Mouse (Mus musculus): ENCODE data around the gene Impdh1. TPM values are rescaled to one million over a fixed set of nuclear protein-coding genes. Genes with fewer than 3 reads are reported as not detected.
A peak's percentile ranks its signal among the peaks of the same experiment; 100 is the strongest.

Gene Impdh1
- total RNA-seq, 2 experiments from 2014 or later: 36.0 to 42.9 TPM

DNA sequence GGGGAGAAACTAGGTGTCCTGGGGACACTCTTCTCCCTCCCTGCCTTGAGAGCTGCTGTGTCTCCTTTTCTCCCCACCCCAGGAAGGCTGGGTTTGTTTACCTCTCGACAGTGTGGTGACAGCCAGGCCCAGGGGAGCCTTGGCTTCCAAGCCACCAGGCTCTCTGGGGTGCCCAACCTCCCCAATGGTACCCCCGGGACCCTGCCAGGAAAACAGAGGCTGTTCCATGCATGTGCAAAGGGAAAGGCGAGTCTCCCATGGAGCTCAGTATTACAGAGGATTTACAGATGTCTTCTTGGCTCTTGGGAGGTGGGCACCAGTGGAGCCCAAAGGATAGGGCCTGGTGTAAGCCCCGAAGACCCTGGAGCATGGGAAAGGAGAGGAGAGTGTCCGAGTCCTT is 2.7 kb downstream of the Impdh1 start:
- DNase-seq (ENCODE audit: low spot score in 2 of 2): no peak

DNA sequence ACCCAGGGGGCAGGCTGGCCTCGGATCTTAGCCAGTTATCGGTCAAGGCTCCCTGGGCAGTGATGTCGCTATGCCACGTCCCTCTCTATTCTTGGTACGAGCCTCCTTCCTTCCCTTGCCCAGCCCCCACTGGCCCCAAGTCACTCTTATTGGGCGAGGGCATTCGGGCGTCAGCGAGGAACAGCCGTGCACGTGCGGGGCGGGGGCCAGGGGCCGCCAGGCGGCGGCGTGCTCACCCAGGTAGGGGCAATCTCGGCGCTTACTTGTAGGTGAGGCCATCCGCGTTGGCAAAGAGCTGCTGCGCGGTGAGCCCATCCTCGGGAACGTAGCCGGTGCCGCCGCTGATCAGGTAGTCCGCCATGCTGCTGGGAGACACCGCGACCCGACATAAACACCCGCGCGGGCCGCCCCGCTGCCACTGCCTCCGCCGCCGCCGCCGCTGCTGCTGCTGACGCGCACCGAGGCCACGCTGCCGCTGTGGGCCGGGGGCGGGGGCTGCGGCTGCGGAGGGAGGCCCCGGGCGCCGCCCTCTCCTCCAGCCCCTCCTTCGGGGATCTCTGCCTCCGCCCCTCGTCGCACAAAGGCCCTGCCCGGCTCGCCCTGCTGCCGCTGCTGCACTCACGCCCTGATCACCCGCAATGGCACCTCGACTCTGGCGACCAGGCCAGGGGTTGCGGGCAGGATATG is 4.2 kb downstream of the Impdh1 start:
- DNase-seq (ENCODE audit: low spot score in 2 of 2): peak; percentile 54 to 64

DNA sequence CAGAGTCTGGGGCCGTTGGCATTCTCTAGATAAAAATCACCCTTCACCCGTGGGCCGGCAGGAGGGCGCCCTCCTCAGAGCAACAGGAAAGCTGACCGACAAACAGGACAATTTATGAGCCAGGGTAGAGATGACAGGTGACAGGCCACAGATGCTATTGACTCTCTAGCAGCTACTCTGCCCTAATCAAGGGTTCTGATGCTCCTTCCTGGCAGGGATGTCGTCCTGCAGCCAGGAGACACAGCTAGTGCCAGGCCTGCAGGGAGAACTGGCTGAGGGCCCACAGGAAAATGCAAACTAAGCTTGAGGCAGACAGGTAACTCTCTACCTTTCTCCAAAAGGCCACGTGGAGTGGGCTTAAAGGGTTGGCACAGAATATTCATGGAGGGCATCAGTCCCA is 5.0 kb downstream of the Impdh1 start:
- no peak for DNase-seq (ENCODE audit: low spot score in 2 of 2)

DNA sequence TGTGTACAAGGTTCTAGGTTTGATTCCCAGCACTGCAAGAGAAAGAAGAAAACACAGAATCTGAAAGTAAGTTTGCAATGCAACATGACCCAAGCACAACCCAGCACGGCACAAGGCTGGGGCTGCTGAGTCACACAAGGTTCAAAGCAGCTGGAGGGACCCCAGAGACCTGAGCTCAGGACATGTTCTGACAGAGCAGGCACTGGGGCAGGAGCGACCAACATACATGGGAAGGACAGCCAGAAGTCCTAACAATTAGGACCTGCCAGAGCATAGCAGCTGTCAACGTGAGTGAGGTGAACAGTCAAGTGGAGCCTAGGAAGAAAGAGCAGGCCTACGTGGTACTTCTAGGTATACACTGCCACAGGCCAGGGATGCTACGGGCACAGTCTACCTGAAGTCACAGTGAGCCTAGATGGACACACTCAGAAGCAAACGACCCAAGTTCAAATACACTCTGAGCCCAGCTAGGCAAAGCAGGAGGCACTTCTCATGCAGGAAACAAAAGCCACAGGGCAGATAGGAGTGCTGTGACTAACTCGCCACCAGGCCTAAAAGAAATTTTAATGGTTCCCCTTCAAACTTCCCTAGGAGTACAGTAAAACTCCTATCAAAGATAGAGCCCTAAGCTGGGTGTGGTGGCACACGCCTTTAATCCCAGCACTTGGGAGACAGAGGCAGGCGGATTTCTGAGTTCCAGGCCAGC is 5.8 kb downstream of the Impdh1 start:
- no peak for DNase-seq (ENCODE audit: low spot score in 2 of 2)

DNA sequence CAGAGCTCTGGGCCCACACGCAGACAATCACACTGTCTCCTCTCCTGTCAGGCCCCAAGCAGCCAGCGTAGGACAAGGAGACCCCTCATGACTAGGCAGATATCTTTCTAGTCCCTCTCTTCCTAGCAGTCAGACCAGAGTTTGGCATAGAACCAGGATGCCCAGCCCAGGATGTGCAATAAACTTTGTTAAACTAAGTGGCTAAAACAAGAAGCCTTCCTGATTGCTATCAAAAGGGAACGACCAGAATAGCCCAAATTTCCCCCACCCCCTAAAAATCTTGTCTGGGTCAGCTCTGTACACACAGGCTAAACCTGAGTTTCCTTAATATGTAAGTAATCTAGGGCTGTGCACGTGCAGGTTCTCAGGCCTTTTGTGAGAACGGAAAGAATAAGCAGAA is 8.0 kb downstream of the Impdh1 start:
- no peak for DNase-seq (ENCODE audit: low spot score in 2 of 2)

DNA sequence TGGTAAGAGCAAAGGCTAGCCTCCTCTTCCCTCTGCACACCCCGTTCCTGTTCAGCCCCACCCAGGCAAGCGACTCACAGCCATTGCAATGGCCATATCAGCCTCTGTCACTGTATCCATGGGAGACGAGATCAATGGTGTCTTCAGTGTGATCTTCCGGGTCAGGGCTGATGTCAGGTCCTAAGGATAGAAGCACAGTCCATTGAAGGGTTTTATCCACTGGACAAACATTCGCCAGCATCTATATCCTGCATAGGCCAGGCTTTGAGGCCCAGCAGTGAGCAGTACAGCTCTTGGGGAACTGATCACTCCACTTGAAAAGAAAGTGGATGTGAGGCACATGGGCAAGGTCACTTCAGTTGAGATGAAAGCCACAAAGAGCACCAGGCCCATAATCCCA is 9.1 kb downstream of the Impdh1 start:
- DNase-seq (ENCODE audit: low spot score in 2 of 2): no peak

DNA sequence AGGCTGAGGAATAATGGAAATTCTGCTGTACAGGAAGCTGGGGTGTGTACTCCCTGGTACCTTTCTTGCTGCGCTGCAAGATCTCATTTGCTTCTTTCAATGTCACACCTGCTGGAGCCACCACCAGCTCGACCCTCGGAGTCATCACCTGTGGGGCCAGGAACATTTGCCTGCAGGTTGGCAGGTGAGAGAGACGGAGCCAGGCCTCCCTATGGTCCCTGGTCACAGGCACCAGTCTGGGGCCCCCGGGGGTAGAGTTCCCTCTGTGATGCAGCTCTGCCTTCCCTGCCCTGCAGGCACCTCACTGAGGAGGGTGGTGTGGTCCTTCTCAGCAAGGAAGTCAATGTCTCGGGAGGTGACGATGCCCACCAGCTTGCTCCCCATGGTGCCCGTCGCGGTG is 10.2 kb downstream of the Impdh1 start:
- DNase-seq (ENCODE audit: low spot score in 2 of 2): no peak

DNA sequence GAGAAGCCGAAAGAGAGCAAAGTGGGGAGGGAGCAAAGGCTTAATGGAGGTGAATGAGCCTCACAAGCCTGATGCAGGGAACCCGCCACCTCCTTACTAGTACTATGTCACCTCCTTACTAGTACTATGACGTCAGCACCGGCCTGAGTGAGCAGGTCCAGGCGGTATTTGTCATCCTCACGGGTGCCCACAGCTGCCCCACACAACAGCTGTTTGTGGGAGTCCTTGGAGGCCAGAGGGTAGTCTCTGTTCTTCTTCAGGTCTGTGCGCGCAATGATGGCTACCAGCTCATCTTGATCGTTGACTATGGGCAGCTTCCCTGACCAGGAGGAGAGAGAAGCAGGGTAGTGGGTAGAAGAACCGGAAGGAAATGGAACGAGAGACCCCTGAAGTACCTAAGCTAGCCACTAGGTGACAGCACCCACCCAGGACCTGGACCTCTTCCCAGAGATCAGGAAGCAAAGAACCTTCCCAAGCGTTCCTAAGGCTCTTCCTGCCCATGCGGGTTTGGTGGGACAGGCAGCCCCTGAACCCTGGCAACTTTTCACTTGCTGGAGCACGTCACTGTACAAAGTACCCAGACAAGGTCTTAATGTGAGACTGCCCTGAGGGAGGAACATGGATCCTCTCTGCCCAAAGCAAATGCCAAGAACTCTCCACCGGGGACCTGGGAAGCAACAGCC is 11.1 kb downstream of the Impdh1 start:
- peak in 1 of 2 experiments; percentile 45 for DNase-seq (ENCODE audit: low spot score in 2 of 2)

DNA sequence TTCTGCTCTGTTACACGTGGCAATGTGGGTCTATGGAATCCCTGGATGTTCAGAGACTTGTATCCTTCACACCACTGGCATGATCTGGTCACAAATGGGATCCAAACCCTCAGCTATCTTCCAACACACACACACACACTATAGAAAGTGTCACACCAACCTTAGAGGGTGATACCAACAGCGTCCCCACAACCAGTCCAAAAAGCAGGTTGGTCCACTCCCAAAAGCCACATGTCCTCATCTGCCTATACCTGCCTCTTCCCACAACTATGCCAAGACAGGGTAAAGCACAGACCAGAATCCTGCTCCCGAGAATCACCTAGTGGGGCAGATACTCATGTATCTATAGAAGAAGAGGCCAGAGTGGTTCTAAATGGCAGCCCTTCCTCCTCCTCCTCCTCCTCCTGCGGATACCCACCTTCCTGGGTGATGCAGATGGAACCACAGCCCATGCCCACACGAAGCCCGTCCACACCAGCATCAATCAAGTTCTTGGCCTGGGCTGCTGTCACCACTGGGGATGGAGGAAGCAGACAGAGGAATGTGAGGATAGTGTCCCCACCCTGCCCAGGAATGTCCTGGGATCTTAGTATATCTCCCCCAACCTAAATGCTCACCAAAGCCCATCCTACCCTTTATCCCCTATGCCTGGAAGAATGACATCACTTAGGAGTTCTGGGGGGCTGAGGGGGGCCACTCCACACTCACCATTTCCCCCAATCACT is 12.1 kb downstream of the Impdh1 start:
- no peak for DNase-seq (ENCODE audit: low spot score in 2 of 2)

DNA sequence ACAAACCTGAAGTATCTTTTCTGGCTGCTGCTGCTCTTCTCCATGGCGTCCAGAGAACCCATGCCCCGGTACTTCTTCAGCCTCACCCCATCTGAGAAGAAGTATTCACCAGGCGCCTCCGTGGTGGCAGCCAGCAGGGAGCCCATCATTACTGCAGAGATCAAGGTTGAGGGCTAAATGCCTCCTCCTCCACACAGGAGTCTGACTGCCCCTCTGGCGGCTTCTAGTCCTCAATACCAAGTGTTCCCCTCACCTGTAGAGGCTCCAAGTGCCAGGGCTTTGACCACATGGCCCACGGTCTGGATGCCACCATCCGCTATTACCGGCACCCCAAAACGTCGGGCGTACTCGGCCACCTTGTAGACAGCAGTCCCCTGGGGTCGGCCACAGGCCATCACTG is 13.1 kb downstream of the Impdh1 start:
- DNase-seq (ENCODE audit: low spot score in 2 of 2): no peak

DNA sequence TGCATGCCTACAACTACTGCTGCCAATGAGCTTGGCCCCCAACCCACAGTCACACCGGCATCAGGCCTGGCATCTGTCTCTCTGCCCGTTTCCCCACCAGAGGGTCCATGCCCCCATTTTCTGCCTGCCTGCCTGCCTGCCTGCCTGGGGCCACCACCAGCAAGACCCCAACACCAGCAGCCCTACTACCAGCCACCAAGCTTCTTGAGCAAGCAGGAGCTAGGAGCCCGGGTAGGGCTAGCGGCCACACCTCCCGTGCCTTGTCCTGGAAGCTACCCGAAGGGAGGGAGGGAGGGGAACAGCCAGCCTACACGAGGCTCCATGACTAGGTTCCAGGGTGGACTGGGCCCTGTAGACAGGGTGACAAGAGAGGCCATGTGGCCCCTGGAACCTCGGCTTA is 14.2 kb downstream of the Impdh1 start:
- DNase-seq (ENCODE audit: low spot score in 2 of 2): no peak

DNA sequence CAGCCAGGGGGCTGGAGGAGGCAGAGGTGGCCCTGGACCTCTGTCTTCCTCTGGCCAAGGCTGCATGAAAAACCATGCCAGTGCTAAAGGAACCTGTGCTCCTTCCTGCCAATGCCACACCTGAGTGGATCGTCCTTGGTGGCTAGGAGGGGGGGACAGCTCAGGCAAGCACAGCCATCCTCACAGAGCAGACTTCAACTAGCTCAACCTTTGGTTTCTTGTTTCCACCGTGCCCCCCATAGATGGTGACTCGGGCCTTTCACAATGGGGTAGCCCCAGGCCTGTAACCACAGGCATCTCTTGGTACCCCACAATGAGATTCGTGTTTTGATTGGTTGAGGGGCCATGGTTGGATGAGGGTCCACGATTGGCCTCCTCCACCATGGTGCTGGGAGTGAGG is 14.8 kb downstream of the Impdh1 start:
- no peak for DNase-seq (ENCODE audit: low spot score in 2 of 2)

DNA sequence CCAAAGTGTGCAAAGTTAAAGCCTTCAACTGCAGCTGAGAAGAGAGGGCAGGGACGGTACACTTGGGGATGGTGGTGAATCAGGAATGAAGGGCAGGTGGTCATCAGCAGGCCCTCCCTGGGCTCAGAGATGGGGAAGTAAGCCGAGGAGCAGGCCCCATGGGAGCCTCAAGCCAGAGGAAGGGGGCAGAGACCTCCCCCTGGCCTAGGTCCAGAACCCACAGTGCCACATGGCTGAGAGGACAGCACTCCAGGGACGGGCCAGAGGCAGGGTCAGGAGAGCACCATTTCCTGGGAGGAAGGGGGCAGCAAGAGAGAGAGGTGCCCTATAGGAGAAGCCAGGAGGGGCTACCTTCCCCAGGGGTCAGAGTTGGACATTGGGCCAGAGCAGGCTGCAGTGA is 15.7 kb downstream of the Impdh1 start:
- DNase-seq (ENCODE audit: low spot score in 2 of 2): no peak

DNA sequence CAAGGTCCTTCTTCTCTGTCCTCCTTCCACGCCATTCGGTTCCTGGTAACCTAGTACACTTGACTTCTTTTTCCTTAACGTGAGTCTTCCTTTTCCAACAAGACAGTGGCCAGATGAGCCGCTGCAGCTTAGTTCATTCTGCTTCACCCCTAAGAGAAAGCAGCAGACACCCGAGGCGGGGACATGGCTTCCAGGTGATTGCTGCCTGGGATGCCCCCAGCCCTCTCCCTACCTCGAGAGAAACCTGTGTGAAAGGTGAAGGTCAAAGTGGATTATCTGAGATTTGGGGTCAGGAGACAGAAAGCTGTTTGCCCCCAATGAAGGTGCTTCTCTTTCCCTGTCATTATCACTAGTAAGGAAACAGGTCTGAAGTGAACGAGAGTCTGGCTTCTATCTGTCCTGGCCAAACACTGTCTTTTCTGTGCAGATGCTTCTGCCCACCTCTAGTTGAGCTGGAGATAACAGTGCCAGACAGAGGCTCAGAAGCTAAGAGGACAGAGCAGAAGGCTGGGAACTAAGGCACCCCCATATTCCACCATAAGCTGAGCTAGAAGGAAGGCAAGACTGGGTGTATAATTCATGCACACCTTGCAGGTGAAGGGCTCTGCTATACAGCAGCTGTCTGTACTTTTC is 16.8 kb downstream of the Impdh1 start:
- no peak for DNase-seq (ENCODE audit: low spot score in 2 of 2)

DNA sequence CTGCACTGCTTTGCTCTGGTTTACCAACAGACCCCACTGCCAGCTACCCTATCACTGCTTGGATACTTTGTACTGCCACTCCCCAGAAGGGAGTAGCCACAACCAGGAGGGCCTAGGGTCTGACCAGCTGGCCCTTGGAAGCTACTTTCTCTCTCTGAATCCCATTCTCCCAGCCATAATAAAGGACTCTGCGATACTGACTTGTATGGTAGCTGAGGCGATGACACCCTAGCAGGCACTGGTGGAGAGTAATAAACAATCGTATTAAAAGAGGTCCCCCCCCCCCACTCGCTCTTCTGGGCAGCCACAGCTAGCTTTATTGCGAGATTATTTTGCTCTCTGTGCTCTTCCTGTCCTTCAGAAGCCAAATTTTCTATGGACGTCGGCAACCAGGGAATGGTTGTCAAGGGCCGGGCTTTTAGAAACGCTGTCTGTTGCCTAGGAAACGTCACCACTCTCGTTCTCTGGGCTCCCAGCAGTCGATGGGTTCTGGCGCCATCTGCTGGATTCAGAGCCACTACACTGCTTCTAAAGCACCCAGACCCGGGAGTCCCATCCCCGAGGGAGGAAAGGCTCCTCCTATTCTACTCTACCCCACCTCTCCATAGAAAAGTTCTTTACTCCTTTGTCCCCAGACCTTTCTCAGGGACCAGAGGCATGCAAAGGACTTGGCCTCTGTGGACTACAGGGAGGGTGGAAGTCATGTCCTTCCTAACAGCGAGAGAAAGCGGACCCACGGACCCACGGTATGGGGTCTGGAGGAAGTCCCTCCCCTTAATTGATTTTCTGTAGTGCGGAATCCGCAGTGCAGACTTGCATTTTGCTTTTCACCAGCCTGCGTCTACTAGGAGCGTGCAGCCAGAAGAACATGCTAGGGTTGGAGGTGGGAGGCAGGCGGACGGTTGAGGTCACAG is 17.6 kb downstream of the Impdh1 start:
- DNase-seq (ENCODE audit: low spot score in 2 of 2): peak; percentile 92 to 98

DNA sequence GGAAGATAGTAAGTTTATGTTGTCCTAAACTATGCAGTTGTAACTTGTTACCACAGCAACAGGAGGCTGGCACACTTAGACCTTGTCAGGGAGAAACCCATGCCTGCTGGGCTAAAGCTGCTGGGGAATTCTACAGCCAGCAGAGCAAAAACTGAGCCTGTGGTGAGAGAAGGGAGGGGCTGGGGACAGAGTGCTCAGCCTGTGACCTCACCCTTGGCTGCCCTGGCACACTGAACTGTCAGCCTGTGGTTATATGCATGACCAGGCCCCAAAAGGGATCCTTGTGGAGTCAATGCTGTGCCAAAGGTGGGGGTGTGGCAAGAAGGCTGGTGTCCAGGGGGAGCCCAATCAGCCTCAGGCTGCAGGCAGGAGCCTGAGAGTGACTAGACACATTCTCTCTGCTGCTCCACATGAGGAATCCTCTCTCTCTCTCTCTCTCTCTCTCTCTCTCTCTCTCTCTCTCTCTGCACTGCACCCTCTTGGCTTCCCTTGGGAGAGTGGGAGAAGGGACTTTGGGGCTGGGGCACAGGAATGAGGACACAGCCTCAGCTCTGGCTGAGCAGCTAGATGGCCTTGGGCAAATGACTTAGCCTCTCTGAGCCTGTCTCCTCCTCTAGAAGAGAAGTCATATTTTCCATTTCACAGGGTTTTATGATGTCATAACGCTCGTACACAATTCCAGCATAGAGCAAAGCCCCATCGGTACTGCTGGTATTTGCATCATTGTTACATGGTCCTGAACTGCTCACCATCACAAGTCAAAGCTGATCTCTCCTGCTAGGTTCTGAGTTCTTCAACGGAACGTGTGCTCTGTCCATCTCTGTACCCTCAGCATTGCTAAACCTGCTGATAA is 20.1 kb downstream of the Impdh1 start:
- no peak for DNase-seq (ENCODE audit: low spot score in 2 of 2)

DNA sequence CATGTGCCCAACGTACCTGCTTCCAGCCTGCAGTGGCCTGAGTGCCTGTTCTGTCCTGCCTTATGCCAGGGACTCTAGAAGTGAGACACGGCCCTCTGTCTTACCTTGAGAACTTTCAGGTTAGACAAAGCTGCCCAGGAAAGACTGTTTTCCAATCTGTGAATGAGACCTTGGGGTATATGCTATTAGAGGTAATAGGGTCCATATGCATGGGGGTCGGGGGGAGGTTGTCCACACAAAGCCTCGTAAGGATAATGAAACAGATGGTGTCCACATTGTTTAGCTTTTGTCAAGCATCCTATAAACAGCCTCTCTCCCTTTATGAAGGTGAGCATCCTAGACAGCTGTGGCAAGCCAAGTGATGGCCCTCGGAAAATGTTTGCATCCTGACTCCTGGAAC is 21.0 kb downstream of the Impdh1 start:
- no peak for DNase-seq (ENCODE audit: low spot score in 2 of 2)

DNA sequence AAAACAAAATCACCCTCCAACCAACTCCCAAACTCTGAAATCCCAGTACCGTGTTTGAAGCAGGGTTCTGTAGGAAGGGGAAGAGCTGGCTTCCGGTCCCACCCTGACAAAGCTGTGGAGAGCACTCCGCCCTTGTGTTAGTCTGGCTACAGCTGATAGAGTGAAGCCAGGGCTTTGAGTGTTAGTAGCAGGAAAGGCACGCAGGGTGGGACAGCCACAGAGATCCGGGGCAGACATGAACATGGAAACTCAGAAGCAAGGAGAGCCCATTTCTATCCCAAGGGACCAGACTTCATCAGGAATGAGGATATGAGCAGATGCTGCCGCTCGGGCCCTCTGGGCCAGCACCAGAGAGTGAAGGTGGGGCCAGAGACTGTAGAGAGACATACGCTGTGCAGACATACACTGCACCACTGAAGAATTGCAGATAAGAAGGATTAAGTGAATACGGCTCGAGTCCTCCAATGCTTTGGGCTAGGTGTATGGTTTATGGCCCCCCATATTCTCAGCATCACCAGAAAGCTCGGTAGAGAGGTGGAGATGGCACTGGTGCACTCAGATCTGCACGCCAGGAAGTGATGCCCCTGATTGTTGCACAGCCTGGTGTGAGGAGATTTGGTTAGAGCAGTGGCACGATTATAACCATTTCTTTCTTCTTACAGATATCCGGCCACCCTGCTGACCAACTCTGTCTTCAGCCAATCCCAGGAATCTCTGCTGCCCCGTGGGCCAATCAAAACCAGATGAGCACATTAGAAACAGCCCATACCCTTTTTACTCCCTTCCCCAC is 22.0 kb downstream of the Impdh1 start:
- no peak for DNase-seq (ENCODE audit: low spot score in 2 of 2)

DNA sequence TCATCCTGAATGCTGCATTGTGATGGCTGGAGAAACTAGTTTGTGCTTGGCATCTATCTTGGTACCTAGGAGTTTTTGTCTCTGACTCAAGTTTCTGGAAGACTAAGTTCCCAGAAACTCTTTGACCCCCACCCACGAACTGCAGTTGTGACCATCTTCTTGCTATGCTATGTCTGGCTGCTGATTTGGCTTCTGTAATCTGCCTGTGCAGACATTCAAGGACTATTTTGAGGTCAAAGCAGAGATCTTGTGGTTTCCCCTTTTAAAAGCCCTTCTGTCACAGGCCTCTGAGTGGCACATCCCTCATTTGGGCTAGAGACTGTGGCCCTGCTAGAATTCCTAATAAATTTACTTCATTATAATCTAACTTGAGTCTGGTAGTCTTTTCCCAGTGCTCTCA is 28.2 kb downstream of the Impdh1 start:
- no peak for DNase-seq (ENCODE audit: low spot score in 2 of 2)

Data from layer of hippocampus, adult 18-20 months (tissue).